Mouse (Mus musculus) thymus, adult 2 months (tissue): Measurements from ENCODE around the gene Adgra3.

Experiments
- CTCF ChIP-seq: fragments of 200-500 bp; IDR thresholded peaks from 2 replicates; pipeline ENCODE4 v1.5.1; 2012; ENCODE audit warnings: mild to moderate bottlenecking, control low read depth, low read length, moderate library complexity, borderline replicate concordance; ENCODE audit not compliant: control insufficient read depth, poor library complexity, insufficient read depth; ENCODE audit errors: extremely low read depth
- POLR2A ChIP-seq: fragments of 200-500 bp; IDR thresholded peaks from 2 replicates; pipeline ENCODE4 v1.6.1; 2012; ENCODE audit warnings: mild to moderate bottlenecking, low read length, control low read depth, moderate library complexity; ENCODE audit not compliant: control insufficient read depth, poor library complexity, insufficient read depth; ENCODE audit errors: extremely low read depth

- no peak for TF ChIP-seq CTCF
- no peak for TF ChIP-seq POLR2A
Observed at GRCm38 (mm10) chr5:50050668-50051425, 8.0 kb downstream of the Adgra3 start.
